Mouse (Mus musculus) myocyte (in vitro differentiated cells): ENCODE results near the gene Plekhb1.

ENCODE experiments used
- E2F4 ChIP-seq: IDR thresholded peaks from one replicate; pipeline ENCODE4 v1.6.1; 2011; ENCODE audit warnings: mild to moderate bottlenecking, control low read depth, moderate library complexity; ENCODE audit not compliant: insufficient read depth
- MAX ChIP-seq: IDR thresholded peaks from one replicate; pipeline ENCODE4 v1.6.1; 2011; ENCODE audit warnings: low read depth, mild to moderate bottlenecking, control low read depth
- MYOG ChIP-seq, 3 experiments: IDR thresholded peaks; one replicate each; pipeline ENCODE4 v1.6.1; 2011; ENCODE audit warnings: control low read depth in 2 of 3, low read depth in 2 of 3, mild to moderate bottlenecking in 2 of 3; ENCODE audit not compliant: insufficient read length in 2 of 3, control insufficient read depth in 1 of 3, insufficient read depth in 1 of 3
- POLR2A ChIP-seq: IDR thresholded peaks from one replicate; pipeline ENCODE4 v1.6.1; 2011; ENCODE audit warnings: low read depth, mild to moderate bottlenecking, control low read depth, moderate library complexity; ENCODE audit not compliant: insufficient read length
- TCF12 ChIP-seq: IDR thresholded peaks from one replicate; pipeline ENCODE4 v1.6.1; 2011; ENCODE audit warnings: mild to moderate bottlenecking, control low read depth; ENCODE audit not compliant: poor library complexity, insufficient read depth, severe bottlenecking

- TF ChIP-seq POLR2A (no peak), MAX (no peak), MYOG (IDR thresholded peaks at IDR 0.05; ENCODE audit: control insufficient read depth in 1 of 3, insufficient read depth in 1 of 3, insufficient read length in 2 of 3, low read depth in 2 of 3) (no peak), TCF12 (no peak), E2F4 (no peak)
Observed at GRCm38 (mm10) chr7:100649826-100650225, 12.4 kb downstream of the Plekhb1 start.
